Mouse (Mus musculus): Measurements from ENCODE around the gene Gm20388.

DNA sequence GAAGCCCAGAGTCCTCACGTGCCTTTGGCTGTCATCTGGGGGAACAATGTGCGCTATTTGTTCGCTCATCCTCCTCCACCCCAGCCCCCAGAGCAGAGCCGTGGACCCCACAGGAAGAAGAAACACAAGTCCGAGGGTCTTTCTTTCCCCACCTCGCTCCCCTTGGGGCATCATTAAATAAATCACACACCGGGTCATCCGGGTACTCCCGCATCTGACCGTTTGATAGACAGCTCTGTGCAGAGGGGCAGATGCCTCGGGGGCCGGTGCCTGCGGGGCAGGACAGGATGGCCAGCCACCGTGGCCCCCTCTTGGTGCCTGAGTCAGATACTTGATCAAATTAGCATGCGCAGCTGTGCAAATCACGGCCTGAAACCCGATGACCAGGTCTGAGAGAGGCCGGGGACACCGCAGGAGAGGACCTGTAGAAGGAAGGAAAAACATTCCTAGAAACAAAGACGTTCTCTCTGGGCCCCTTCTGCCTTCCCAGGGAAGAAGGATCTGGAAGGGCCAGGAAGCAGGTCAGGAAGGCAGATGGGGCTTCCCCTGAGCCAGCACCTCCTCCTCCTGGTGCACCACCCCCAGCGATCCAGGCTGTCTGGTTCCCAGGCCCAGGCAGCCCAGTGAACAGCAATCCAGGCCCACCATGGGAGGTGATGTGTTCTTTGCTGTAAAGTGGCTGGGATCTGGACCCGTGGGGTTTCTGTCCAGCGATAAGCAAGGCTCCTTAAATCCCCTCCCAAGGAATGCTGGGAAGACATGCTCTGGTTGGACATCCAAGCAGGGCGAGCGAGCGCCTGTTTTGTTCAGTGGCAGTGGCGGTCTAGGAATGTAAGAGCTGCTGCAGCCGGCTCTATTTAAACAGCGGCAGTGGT is 1383.8 kb downstream of the Gm20388 start:
- TF ChIP-seq POLR2A (IDR thresholded peaks at IDR 0.05; ENCODE audit: low read depth, low read length) (no peak), CTCF (conservative IDR thresholded peaks at IDR 0.05; ENCODE audit: insufficient read depth, insufficient read length, low read depth, low read length) (no peak)

Data from kidney, adult 2 months (tissue).